Mouse (Mus musculus): ENCODE measurements at regions not wholly inside any gene's neighbourhood (a gene's known extent, or its start where the extent isn't known, plus 50 kb on each side); places are given as distances from the start of the nearest gene placed in this dataset.

- no peak for DNase-seq
Measured at GRCm38 (mm10) chr8:44094818-44095217, 385.0 kb upstream of the Adam34 start.

- DNase-seq = no peak
Measured at GRCm38 (mm10) chr8:44093491-44093890, 383.6 kb upstream of the Adam34 start.

- no peak for DNase-seq
Measured at GRCm38 (mm10) chr8:44082057-44082456, 372.2 kb upstream of the Adam34 start.

GRCm38 (mm10) chr8:44058846-44059245 is 349.0 kb upstream of the Adam34 start:
- no peak for DNase-seq

GRCm38 (mm10) chr8:44042572-44043355 is 332.9 kb upstream of the Adam34 start:
- no peak for DNase-seq

GRCm38 (mm10) chr8:44034211-44034610 is 324.4 kb upstream of the Adam34 start:
- DNase-seq = no peak

- DNase-seq = no peak
Measured at GRCm38 (mm10) chr8:44031376-44031775, 321.5 kb upstream of the Adam34 start.

GRCm38 (mm10) chr8:44030972-44031371 is 321.1 kb upstream of the Adam34 start:
- DNase-seq = no peak

GRCm38 (mm10) chr8:44027738-44028137 is 317.9 kb upstream of the Adam34 start:
- DNase-seq = no peak

- peak; percentile 62 for DNase-seq
Measured at GRCm38 (mm10) chr8:44025926-44026325, 316.1 kb upstream of the Adam34 start.

- DNase-seq = no peak
Measured at GRCm38 (mm10) chr8:44024028-44024427, 314.2 kb upstream of the Adam34 start.
